Mouse (Mus musculus) granulocyte monocyte progenitor cell, adult 5-6 weeks (primary cell): Measurements from ENCODE around the gene Slc7a5. TPM values are rescaled to one million over a fixed set of nuclear protein-coding genes. Genes with fewer than 3 reads are reported as not detected.
A peak's percentile ranks its signal among the peaks of the same experiment; 100 is the strongest.

Source experiments
- ATAC-seq: replicated peaks from 2 replicates; pipeline ENCODE4 v1.8.0; 2016; ENCODE audit warnings: mild to moderate bottlenecking, moderate TSS enrichment, inconsistent platforms; ENCODE audit not compliant: poor library complexity, severe bottlenecking
- total RNA-seq, 2 experiments: library from RNA; stranded (forward) in 1 of 2; stranded (reverse) in 1 of 2; fragments of 200-712, 200-1000 nt in 1 of 2; fragments of >200 nt in 1 of 2; fragmentation: Nextera tagmentation in 1 of 2; gene quantifications; 2 replicates each; pipeline ENCODE4 v1.2.3; 2014 to 2017

The Slc7a5 gene
- total RNA-seq (2014; fragmentation: Nextera tagmentation) (63.5 and 63.6 TPM in 2 replicates), total RNA-seq (2017) (22.8 and 29.4 TPM in 2 replicates)

GRCm38 (mm10) chr8:121907587-121908248 is at the start of gene Slc7a5:
Gene Slc7a5, minus strand, starts transcription at chr8:121907694.
- ATAC-seq = peak; percentile 69

DNA sequence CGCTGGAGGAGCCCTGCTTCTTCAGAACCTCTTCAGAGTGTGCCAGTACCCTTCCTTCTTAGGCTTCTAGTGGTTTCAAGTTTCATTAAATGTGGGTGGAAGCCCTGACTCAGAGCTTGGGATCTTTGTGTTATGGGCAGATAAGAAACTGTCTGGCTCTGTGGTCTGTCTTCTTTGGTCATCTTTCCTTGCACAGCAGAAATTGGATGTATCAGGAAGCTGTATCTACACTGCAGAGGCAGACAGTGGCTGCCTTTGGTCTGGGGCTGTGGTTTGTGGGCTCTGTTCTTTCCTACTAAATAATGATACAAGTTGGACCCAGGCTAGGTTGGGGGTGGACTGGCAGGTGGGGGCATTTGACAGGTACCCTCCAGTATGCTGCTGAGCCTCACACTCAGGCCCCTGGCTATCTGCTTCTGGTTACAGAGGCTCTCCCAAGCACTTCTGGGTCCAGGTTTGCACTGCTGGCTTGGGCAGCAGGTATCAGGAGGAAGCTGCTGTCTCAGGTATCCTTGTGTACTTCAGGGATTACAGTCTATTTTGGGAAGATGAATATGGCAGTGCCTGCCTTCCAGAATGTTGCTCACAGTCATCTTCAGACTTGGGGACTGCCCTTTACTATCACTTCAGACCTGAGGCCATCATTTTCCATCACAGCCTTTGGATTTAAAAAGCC is 48.5 kb upstream of the Slc7a5 start:
- ATAC-seq = peak; percentile 28; the same call in 1 of the 2 replicates

DNA sequence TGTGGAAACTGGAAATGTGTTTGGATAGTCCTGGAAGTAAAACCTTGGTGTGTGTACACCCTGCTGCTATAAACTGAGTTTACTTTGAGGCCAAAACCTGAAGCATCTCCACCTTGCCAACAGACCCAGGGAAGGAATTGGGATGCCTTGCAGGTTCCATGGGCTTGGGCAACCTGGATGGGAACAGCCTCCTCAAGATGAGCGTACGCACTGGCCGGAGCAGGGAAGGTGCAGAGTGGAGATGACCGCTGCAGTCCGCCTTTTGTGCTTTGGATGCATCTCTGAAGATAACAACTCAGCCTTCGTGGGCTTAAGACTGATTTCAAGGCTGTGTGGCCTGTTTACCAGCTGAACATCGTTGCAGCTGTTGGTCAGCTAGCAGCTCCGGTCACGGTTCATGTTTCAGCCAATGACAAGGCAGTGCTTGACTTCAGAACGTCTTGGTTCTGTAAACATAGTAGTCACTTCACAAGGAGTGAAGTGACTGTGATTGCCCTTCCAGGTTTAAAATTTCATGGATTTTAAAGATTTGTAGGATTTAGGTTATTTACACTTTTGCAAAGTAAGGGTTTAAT is 47.6 kb upstream of the Slc7a5 start:
- no peak for ATAC-seq

GRCm38 (mm10) chr8:121953821-121954545 is 46.5 kb upstream of the Slc7a5 start:
- no peak for ATAC-seq

DNA sequence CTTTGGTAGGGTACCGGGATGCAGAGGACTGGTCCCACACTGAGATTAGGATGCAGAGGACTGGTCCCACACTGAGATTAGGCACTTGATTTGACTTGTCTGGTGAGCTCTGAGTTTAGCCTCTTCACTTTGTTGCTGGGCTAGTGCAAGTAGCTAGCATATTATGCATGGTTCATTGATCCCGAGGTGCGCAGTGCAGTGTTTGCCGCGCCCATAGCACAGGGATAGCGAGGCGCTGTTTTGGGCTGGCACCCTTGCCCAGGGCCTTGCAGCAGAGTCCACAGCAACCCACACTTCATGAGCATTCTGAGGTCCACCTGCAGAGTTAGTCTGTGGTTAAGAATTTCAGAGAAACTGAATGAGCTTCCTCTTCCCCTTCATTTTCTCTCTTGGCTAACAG is 45.3 kb upstream of the Slc7a5 start:
- 0 out of 2 replicates have a peak, but pooled peaks have one; percentile 3 for ATAC-seq

GRCm38 (mm10) chr8:121952122-121952521 is 44.6 kb upstream of the Slc7a5 start:
- ATAC-seq = no peak

DNA sequence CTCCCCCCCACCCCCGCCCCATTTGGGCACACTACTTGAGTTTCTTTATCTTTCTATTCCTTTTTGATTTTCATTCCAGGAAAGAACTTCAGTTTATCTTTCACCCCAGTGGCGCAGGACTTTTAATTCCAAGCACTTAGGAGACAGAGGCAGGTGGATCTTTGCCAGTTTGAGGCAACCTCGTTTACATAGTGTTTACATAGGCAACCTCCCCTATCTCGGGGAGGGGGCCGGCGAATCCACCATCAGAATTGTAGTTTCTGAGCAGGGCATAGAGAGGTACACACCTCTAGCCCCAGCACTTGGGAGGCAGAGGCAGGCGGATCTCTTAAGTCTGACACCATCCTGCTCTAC is 44.1 kb upstream of the Slc7a5 start:
- no peak for ATAC-seq

- ATAC-seq = no peak
Measured at GRCm38 (mm10) chr8:121950749-121951655, 43.5 kb upstream of the Slc7a5 start.

DNA sequence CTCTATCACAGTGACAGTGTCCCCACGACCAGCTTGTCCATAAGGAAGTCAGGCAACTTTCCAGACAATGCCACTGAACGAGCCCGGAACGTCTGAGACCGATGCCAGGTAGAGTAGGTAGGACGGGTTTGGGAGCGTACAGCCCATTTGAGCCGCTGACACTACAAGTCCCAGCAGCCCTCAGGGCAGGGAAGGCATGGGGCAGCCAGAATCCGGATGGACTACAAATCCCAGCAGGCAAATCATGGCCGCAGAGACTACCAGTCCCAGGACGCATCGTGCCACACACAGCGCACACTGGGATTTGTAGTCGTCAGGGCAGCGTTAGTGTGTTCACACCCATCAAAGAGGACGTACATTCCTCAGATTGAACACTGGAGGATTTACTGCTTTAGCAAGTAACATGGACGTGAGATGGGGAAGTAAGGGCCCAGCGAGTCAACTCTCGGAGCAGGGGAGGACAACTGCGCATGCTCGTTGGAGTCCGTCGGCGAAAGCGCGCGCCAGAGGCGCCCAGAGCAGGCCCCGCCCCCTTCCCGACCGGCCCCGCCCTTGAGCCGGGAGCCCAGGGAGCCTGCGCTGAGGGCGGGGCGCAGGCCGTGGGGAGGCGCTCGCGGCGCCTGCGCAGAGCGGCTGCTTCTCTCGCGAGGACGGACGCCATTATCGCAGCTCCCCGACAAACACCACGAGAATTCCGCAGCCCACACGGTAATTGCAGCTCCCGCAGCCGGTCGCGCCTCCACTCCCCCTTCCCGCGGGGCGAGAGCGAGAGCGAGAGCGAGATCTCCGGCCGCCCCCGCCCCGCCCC is 42.7 kb upstream of the Slc7a5 start:
- peak; percentile 69 for ATAC-seq

GRCm38 (mm10) chr8:121949222-121949800 is 41.8 kb upstream of the Slc7a5 start, which contains the start of gene Banp:
Gene Banp, plus strand, starts transcription at chr8:121949750.
- ATAC-seq = no peak

GRCm38 (mm10) chr8:121948321-121949145 is 41.0 kb upstream of the Slc7a5 start:
- ATAC-seq = no peak

GRCm38 (mm10) chr8:121947753-121948141 is 40.3 kb upstream of the Slc7a5 start:
- peak; percentile 39 for ATAC-seq

GRCm38 (mm10) chr8:121947047-121947752 is 39.7 kb upstream of the Slc7a5 start:
- no peak for ATAC-seq

- ATAC-seq = no peak
Measured at GRCm38 (mm10) chr8:121946351-121946750, 38.9 kb upstream of the Slc7a5 start.

GRCm38 (mm10) chr8:121944831-121945230 is 37.3 kb upstream of the Slc7a5 start, which contains the start of gene Car5a:
Gene Car5a, minus strand, starts transcription at chr8:121944904.
- no peak for ATAC-seq

- ATAC-seq = no peak
Measured at GRCm38 (mm10) chr8:121943716-121944115, 36.2 kb upstream of the Slc7a5 start.

- no peak for ATAC-seq
Measured at GRCm38 (mm10) chr8:121943057-121943540, 35.6 kb upstream of the Slc7a5 start.
